Mouse (Mus musculus): ENCODE measurements around the gene Ccdc91. TPM values are rescaled to one million over a fixed set of nuclear protein-coding genes. Genes with fewer than 3 reads are reported as not detected.

The Ccdc91 gene
- polyA plus RNA-seq, 1 experiment from 2014 or later, result 25.2 TPM

- Histone ChIP-seq H3K4me3 (replicated peaks) (no peak overlapping the region), H3K27ac (no peak overlapping the region), H3K9me3 (no peaks in the 10 kb centered on the region), H3K4me2 (replicated peaks) (no peak overlapping the region), H3K36me3 (no peaks in the 10 kb centered on the region), H3K4me1 (replicated peaks) (no peaks in the 10 kb centered on the region), H3K27me3 (replicated peaks) (no peaks in the 10 kb centered on the region), H3K9ac (no peak overlapping the region)
- 84% methylated on average over 2 of the region's 2 CpGs for WGBS
- ATAC-seq, result no peak
Observed at GRCm38 (mm10) chr6:147662610-147663009, 187.0 kb downstream of the Ccdc91 start.

GRCm38 (mm10) chr6:147664339-147664738 is 188.7 kb downstream of the Ccdc91 start:
- no peak overlapping the region for H3K4me3 ChIP-seq (replicated peaks)
- 53% methylated on average over 3 of the region's 3 CpGs for WGBS
- no peak overlapping the region for H3K9ac ChIP-seq
- H3K4me2 ChIP-seq (replicated peaks), result no peak overlapping the region
- no peak for ATAC-seq
- H3K36me3 ChIP-seq, result no peaks in the 10 kb centered on the region
- H3K27ac ChIP-seq, result no peak overlapping the region
- H3K27me3 ChIP-seq (replicated peaks), result no peaks in the 10 kb centered on the region
- no peaks in the 10 kb centered on the region for H3K4me1 ChIP-seq (replicated peaks)
- no peaks in the 10 kb centered on the region for H3K9me3 ChIP-seq

- no peaks in the 10 kb centered on the region for H3K27me3 ChIP-seq (replicated peaks)
- no peaks in the 10 kb centered on the region for H3K36me3 ChIP-seq
- no peak overlapping the region for H3K9ac ChIP-seq
- H3K27ac ChIP-seq, result no peak overlapping the region
- no peak for ATAC-seq
- no peaks in the 10 kb centered on the region for H3K9me3 ChIP-seq
- no peaks in the 10 kb centered on the region for H3K4me1 ChIP-seq (replicated peaks)
- no peak overlapping the region for H3K4me2 ChIP-seq (replicated peaks)
- WGBS, result 72% methylated on average over 1 of the region's 1 CpGs
- no peak overlapping the region for H3K4me3 ChIP-seq (replicated peaks)
Observed at GRCm38 (mm10) chr6:147671366-147671765, 195.7 kb downstream of the Ccdc91 start.

GRCm38 (mm10) chr6:147672481-147672880 is 196.9 kb downstream of the Ccdc91 start:
- 48% methylated on average over 2 of the region's 2 CpGs for WGBS
- H3K4me3 ChIP-seq (replicated peaks), result no peak overlapping the region
- no peak overlapping the region for H3K4me2 ChIP-seq (replicated peaks)
- no peaks in the 10 kb centered on the region for H3K36me3 ChIP-seq
- no peak for ATAC-seq
- no peak overlapping the region for H3K27ac ChIP-seq
- no peak overlapping the region for H3K9ac ChIP-seq
- no peaks in the 10 kb centered on the region for H3K27me3 ChIP-seq (replicated peaks)
- H3K4me1 ChIP-seq (replicated peaks), result no peaks in the 10 kb centered on the region
- no peaks in the 10 kb centered on the region for H3K9me3 ChIP-seq

GRCm38 (mm10) chr6:147675022-147675733 is 199.6 kb downstream of the Ccdc91 start:
- no peak for ATAC-seq
- H3K4me2 ChIP-seq (replicated peaks), result no peak overlapping the region
- no peaks in the 10 kb centered on the region for H3K4me1 ChIP-seq (replicated peaks)
- H3K4me3 ChIP-seq (replicated peaks), result no peak overlapping the region
- 84% methylated on average over 7 of the region's 7 CpGs for WGBS
- H3K36me3 ChIP-seq, result no peaks in the 10 kb centered on the region
- no peaks in the 10 kb centered on the region for H3K9me3 ChIP-seq
- H3K27me3 ChIP-seq (replicated peaks), result no peaks in the 10 kb centered on the region
- no peak overlapping the region for H3K27ac ChIP-seq
- no peak overlapping the region for H3K9ac ChIP-seq

GRCm38 (mm10) chr6:147676214-147676613 is 200.6 kb downstream of the Ccdc91 start:
- 94% methylated on average over 1 of the region's 1 CpGs for WGBS
- H3K27me3 ChIP-seq (replicated peaks), result no peaks in the 10 kb centered on the region
- H3K9ac ChIP-seq, result no peak overlapping the region

More at GRCm38 (mm10) chr6:147676214-147676613, 200.6 kb downstream of the Ccdc91 start:
- ATAC-seq, result no peak
- H3K4me1 ChIP-seq (replicated peaks), result no peaks in the 10 kb centered on the region
- no peak overlapping the region for H3K27ac ChIP-seq
- H3K36me3 ChIP-seq, result no peaks in the 10 kb centered on the region
- H3K4me2 ChIP-seq (replicated peaks), result no peak overlapping the region
- H3K4me3 ChIP-seq (replicated peaks), result no peak overlapping the region
- H3K9me3 ChIP-seq, result no peaks in the 10 kb centered on the region

Other genes starting within 250 kb of the Ccdc91 start
- gene Pthlh, start 211.6 kb upstream of the Ccdc91 start, polyA plus RNA-seq (2015; fragmentation: Nextera tagmentation; extraction: Ambion mirVana), result 0.83 and 1.1 TPM in 2 replicates